Mouse (Mus musculus) macrophage (primary cell): ENCODE data around the gene Nfasc. TPM values are rescaled to one million over a fixed set of nuclear protein-coding genes. Genes with fewer than 3 reads are reported as not detected.

Experiments used
- H3K27ac ChIP-seq: fragments of 350-480 bp; formaldehyde crosslinking; 2 replicates; pipeline ENCODE4 v1.9.0; 2021
- H3K36me3 ChIP-seq: fragments of 350-480 bp; formaldehyde crosslinking; 2 replicates; pipeline ENCODE4 v1.9.0; 2021; ENCODE audit errors: inconsistent target
- H3K4me3 ChIP-seq: fragments of 350-480 bp; formaldehyde crosslinking; 2 replicates; pipeline ENCODE4 v1.9.0; 2021; ENCODE audit errors: inconsistent target
- H3K79me2 ChIP-seq: fragments of 350-480 bp; formaldehyde crosslinking; 2 replicates; pipeline ENCODE4 v1.9.0; 2021; ENCODE audit errors: inconsistent target
- WGBS: methylation state at CpG from one replicate; pipeline ENCODE4 v1.1.7; 2026; ENCODE audit warnings: inconsistent platforms; ENCODE audit not compliant: missing documents; 5-methylcytosine and 5-hydroxymethylcytosine counted together
- polyA plus RNA-seq: library from polyadenylated mRNA; stranded (reverse); fragments of 250-400 nt; gene quantifications from 3 replicates; pipeline ENCODE4 v1.2.4, GENCODE M21; 2018; ENCODE audit warnings: inconsistent platforms

Gene Nfasc
- polyA plus RNA-seq, 1 experiment from 2014 or later, result not detected

DNA sequence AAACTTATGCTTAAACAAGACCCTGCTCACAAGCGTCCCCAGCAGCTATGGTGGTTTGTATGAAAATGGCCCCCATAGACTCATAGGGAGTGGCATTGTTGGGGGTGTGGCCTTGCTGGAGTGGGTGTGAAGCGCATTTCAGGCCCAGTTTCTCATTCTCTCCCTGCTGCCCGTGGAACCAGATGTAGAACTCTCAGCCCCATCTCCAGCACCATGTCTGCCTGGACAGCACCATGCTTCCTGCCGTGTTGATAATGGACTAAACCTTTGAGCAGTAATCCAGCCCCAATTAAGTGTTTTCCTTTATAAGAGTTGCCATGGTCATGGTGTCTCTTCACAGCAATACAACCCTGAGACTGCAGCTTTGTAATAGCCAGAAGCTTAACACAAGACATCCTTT is 13.6 kb upstream of the Nfasc start:
- H3K79me2 ChIP-seq, result no peaks in the 10 kb centered on the region
- 56% methylated on average over 4 of the region's 4 CpGs for WGBS
- no peaks in the 10 kb centered on the region for H3K36me3 ChIP-seq
- H3K4me3 ChIP-seq, result no peak overlapping the region
- H3K27ac ChIP-seq, result no peak overlapping the region

GRCm38 (mm10) chr1:132749217-132749884 is 7.8 kb upstream of the Nfasc start:
- 74% methylated on average over 8 of the region's 9 CpGs for WGBS
- H3K36me3 ChIP-seq, result no peaks in the 10 kb centered on the region
- H3K27ac ChIP-seq, result no peak overlapping the region
- no peaks in the 10 kb centered on the region for H3K79me2 ChIP-seq
- no peak overlapping the region for H3K4me3 ChIP-seq

DNA sequence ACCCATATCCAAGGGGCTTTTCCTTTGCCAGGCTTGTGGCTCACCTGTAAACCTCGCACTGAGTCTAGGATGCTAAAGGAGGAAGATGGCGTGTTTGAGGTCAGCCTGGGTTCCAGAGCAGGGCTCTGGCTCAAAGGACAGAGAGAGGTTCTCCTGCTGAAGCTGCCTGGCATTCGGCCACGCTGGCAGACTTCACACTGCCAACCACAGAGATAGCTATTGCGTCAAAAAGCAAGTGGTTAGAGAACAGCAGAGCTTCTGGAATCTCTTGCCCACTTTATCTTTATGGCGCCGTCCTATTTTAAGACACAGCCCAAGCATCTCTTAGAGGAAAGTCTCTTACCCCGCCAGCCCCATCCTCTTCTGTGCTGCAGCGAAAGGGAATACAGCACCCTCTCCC is 4.7 kb upstream of the Nfasc start:
- 79% methylated on average over 9 of the region's 9 CpGs for WGBS
- Histone ChIP-seq H3K79me2 (no peaks in the 10 kb centered on the region), H3K4me3 (no peak overlapping the region), H3K36me3 (no peaks in the 10 kb centered on the region), H3K27ac (no peak overlapping the region)

GRCm38 (mm10) chr1:132745636-132746035 is 4.0 kb upstream of the Nfasc start:
- no peaks in the 10 kb centered on the region for H3K79me2 ChIP-seq
- H3K4me3 ChIP-seq, result no peak overlapping the region
- WGBS, result 77% methylated on average over 5 of the region's 6 CpGs
- no peak overlapping the region for H3K27ac ChIP-seq
- no peaks in the 10 kb centered on the region for H3K36me3 ChIP-seq

DNA sequence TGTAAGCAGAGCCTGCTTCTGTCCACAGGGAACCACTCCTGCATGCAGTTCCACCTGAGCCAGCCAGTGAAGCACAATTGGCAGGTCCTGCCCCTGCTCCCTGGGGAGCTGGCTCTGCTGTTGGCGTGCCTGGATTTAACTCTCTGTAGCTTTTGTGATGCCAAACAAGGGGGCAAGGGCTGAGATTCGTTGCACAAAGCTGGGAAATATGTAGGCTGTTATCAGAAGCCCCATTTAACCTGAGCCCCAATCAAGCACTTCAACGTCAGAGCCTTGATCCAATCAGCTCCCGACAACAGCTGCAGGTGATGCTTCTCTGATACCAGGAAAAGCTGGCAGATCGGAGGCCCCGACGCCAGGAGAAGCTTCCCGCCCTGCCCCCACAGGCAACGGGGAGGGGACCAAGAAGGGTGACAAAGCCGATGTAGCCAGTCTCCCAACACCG is 2.5 kb downstream of the Nfasc start:
- Histone ChIP-seq H3K36me3 (no peaks in the 10 kb centered on the region), H3K27ac (no peak overlapping the region), H3K79me2 (no peaks in the 10 kb centered on the region), H3K4me3 (no peak overlapping the region)
- WGBS, result 4% methylated on average over 11 of the region's 11 CpGs

- WGBS, result 31% methylated on average over 4 of the region's 4 CpGs
- Histone ChIP-seq H3K36me3 (no peaks in the 10 kb centered on the region), H3K79me2 (no peaks in the 10 kb centered on the region), H3K27ac (no peak overlapping the region), H3K4me3 (no peak overlapping the region)
Observed at GRCm38 (mm10) chr1:132736171-132736570, 5.4 kb downstream of the Nfasc start.

DNA sequence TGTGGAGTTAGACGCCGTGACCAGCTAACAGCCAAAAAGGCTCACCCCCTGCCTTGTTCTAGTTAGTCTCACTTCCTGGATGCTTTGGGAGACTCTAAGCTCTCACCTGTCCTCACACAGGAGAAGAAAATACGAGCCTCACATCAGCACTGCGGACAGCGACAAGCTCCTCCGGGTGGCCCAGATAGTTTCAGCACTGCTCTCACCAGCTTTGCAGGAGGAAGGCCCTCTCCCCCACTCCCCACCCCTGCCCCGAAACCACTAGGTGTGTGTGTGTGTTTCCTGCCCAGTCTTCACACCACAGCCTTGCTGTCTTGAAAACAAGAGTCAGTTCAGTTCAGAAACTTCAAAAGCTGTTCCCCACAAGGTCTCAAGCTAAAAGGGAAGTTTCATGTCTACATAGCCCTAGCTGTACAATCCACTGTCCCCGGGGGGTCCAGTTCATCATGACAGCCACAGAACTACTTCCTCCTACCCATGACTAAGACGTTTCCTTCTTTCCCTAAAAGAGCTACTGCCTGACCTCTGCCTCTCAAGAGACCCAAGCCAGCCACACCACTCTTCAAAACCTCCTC is 7.6 kb downstream of the Nfasc start:
- Histone ChIP-seq H3K36me3 (no peaks in the 10 kb centered on the region), H3K4me3 (no peak overlapping the region), H3K27ac (no peak overlapping the region), H3K79me2 (no peaks in the 10 kb centered on the region)
- 16% methylated on average over 9 of the region's 9 CpGs for WGBS

- H3K36me3 ChIP-seq, result no peaks in the 10 kb centered on the region
- no peak overlapping the region for H3K27ac ChIP-seq
- H3K79me2 ChIP-seq, result no peaks in the 10 kb centered on the region
- H3K4me3 ChIP-seq, result no peak overlapping the region
- WGBS, result 84% methylated on average over 12 of the region's 12 CpGs
Observed at GRCm38 (mm10) chr1:132732307-132732706, 9.3 kb downstream of the Nfasc start.

DNA sequence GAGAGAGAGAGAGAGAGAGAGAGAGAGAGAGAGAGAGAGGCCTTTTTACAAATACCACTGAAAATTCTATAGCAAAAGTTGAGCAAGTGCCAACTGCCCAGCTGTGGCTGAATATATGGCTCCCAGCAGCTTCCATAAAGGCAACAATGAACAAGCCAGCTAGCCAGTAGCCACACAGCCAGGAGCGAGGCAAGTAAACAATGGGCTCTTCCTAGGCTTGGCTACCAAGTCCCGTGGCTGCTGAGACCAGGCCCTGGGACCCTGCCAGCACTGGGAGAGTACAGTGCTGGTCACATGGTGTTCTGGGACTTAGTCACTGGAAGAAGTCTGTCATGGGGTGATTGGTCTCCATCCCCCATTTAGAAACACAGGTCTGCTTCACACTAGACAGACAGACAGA is 14.0 kb downstream of the Nfasc start:
- no peaks in the 10 kb centered on the region for H3K36me3 ChIP-seq
- H3K27ac ChIP-seq, result no peak overlapping the region
- no peaks in the 10 kb centered on the region for H3K79me2 ChIP-seq
- 61% methylated on average over 2 of the region's 2 CpGs for WGBS
- no peak overlapping the region for H3K4me3 ChIP-seq

GRCm38 (mm10) chr1:132722362-132722761 is 19.2 kb downstream of the Nfasc start:
- Histone ChIP-seq H3K27ac (no peak overlapping the region), H3K4me3 (no peak overlapping the region), H3K36me3 (no peaks in the 10 kb centered on the region), H3K79me2 (no peaks in the 10 kb centered on the region)
- 81% methylated on average over 4 of the region's 4 CpGs for whole genome bisulfite sequencing

- Histone ChIP-seq H3K27ac (no peak overlapping the region), H3K4me3 (no peak overlapping the region), H3K36me3 (no peaks in the 10 kb centered on the region), H3K79me2 (no peaks in the 10 kb centered on the region)
- WGBS, result 82% methylated on average over 2 of the region's 3 CpGs
Observed at GRCm38 (mm10) chr1:132721266-132721665, 20.3 kb downstream of the Nfasc start.

DNA sequence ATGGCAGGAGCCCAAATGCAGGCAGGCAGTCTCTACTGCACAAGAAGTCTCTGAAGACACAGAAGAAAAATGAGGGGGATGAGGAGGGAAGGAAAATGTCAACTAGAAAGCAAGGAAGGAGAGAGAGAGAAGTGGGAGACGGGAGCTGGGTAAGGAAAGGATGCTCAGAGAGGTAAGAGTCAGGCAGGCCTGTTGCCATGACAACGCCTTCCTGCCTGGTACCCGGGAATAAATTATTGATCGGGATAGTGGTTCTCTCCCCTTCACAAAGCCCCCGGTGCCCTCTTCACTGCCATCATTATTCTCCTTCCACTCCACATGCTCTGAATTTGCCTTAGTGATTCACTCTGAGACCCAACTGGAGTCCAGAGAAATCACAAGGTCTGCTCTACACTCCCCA is 23.4 kb downstream of the Nfasc start:
- H3K79me2 ChIP-seq, result no peaks in the 10 kb centered on the region
- no peaks in the 10 kb centered on the region for H3K36me3 ChIP-seq
- H3K27ac ChIP-seq, result no peak overlapping the region
- H3K4me3 ChIP-seq, result no peak overlapping the region
- 82% methylated on average over 5 of the region's 5 CpGs for WGBS

DNA sequence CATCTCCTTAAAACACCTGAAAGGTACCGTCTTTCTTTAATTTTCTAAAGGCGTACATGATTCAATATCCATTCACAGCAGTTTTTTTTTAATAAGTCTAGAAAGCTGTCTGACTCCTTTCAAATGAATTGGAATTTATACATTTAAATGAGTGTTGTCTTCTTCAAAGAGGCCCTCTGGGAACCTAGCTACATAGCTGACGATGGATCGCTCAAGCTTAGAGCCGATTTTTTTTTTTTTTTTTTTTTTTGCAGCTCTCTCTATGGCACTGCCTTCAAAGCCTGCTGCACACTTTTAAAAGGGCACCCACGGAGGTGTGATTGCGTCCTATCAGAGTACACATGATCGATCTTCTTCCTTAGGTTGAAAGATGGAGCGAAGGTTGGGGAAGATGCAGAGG is 26.6 kb downstream of the Nfasc start:
- no peak overlapping the region for H3K27ac ChIP-seq
- no peaks in the 10 kb centered on the region for H3K79me2 ChIP-seq
- H3K36me3 ChIP-seq, result no peaks in the 10 kb centered on the region
- no peak overlapping the region for H3K4me3 ChIP-seq
- WGBS, result 92% methylated on average over 9 of the region's 9 CpGs

GRCm38 (mm10) chr1:132709419-132709818 is 32.2 kb downstream of the Nfasc start:
- 80% methylated on average over 5 of the region's 5 CpGs for WGBS
- H3K36me3 ChIP-seq, result no peaks in the 10 kb centered on the region
- no peak overlapping the region for H3K4me3 ChIP-seq
- no peaks in the 10 kb centered on the region for H3K79me2 ChIP-seq
- no peak overlapping the region for H3K27ac ChIP-seq

- Histone ChIP-seq H3K36me3 (no peaks in the 10 kb centered on the region), H3K27ac (no peak overlapping the region), H3K4me3 (no peak overlapping the region), H3K79me2 (no peaks in the 10 kb centered on the region)
- 58% methylated on average over 8 of the region's 8 CpGs for WGBS
Observed at GRCm38 (mm10) chr1:132707301-132707700, 34.3 kb downstream of the Nfasc start.

- Histone ChIP-seq H3K79me2 (no peaks in the 10 kb centered on the region), H3K4me3 (no peak overlapping the region), H3K27ac (no peak overlapping the region), H3K36me3 (no peaks in the 10 kb centered on the region)
- 45% methylated on average over 5 of the region's 5 CpGs for WGBS
Observed at GRCm38 (mm10) chr1:132703467-132703866, 38.1 kb downstream of the Nfasc start.
